Mouse (Mus musculus) cerebellum, adult 11-12 months (tissue): ENCODE data around the gene Gpx6.

Source experiments
- DNase-seq: peaks from one replicate; pipeline ENCODE4 v3.0.0; 2022

The Gpx6 gene

DNA sequence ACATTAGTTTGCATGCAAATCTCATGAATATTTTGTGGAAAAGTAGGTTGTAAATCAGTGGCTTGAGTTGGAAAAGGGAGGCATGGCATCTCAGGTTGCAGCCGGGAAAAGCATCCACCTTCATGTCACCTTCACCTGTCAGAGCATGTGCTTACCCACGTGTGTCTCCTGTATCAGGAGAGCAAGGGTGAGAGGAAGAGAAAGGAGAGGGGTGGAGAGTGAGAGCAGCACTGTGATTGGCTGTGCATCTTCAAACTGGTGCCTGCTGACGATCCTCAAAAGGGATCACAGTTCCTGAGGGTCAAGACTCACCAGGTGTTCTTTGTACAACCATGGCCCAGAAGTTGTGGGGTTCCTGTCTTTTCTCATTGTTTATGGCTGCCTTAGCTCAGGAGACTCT lies at the start of gene Gpx6:
Gpx6 (plus strand) TSS at position 200 of the 400 bp plus-strand sequence.
- DNase-seq: no peak

DNA sequence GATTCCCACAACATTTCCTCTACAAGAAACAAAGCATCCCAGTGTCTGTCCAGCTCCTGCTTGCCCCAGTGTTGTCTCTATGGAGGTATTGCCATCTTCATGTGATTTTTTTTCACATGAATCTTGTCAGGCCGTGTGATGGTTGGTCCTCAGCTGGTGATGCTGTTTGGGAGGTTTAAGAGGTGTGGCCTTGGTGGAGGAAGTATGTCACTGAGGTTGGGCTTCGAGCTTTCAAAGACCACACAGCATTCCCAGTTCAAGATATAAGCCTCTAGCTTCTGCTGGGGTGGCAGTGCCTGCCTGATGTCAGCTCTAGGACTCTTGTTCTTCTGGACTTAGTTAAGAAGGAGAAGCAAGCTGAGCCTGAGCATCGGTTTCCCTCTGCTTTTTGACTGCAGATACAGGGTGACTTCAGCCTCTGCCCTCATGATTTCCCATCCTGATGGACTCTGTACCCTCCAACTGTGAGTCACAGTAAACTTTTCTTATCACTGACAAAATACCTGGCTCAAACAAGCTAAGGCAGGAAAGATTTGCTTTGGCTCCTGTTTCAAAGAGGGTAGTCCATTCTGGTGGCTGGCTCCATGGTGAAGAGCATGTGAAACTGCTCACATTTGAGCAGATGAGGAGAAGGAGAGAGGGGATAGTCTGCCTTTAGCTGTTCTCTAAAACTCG lies 49.0 kb upstream of the Gpx6 start:
- no peak for DNase-seq

DNA sequence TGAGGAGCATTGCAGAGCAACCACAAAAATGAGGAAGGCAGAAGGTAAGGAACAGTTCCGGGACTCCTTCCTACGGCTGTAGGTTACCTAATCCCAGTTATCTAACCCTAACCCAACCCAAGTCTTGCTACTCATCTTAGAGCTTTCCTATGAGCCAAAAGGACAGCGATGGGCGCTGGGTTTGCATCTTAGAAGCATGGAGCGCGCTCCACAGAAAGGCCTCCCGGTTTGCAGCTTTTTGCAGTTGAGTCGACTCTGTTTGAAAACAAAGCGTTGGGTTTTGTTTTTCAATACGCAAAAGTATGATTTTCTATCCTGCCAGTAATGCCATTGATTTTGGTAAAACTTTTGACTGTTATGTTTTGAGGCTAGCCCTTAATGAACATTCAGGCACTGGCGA lies 48.0 kb upstream of the Gpx6 start:
- DNase-seq: no peak

DNA sequence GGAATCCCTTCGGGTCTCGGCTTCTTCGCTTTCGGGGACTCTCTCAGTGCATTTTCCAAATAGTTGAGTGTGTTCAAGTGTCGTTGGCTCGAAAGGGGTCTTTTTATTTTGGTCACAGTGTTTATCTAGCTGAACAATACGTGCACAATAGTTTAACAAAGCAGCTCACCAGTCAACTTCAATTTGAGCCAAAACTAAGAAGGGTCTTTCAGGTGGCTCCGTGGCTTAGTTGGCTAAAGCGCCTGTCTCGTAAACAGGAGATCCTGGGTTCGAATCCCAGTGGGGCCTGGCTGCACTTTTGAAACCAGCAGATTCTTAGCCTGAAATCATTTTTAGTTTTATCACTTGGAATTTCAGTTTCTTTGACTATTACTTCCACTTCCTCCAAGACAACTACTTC lies 47.6 kb upstream of the Gpx6 start:
- DNase-seq: no peak

DNA sequence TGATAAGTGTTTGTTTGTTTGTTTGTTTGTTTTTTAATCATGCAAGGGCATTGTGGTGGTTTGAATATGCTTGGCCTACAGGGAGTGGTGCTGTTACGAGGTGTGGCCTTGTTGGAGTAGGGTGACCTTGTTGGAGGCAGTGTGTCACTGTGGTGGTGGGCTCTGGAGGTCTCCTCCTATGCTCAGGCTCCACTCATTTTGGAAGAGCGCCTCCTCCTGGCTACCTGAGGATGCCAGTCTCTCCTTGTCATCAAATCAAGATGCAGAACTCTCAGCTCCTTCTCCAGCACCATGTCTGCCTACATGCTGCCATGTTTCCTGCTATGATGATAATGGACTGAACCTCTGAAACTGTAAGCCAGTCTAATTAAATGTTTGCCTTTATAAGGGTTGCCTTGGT lies 46.2 kb upstream of the Gpx6 start:
- no peak for DNase-seq

DNA sequence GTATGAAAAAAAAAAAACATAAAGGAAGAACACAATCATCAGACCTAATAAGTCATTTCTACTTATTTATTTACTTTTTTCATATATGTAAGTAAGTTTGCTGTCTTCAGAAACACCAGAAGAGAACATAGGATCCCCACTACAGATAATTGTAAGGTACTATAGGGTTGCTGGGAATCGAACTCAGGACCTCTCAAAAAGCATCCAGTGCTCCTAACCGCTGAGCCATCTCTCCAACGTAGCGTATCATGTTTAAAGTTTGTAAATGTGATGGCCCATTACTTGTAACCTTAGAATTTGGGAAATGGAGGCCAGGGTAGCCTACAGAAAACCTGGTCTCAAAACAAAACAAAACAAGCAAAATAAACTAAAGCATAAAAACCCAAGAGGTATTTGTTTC lies 44.4 kb upstream of the Gpx6 start:
- DNase-seq: no peak

DNA sequence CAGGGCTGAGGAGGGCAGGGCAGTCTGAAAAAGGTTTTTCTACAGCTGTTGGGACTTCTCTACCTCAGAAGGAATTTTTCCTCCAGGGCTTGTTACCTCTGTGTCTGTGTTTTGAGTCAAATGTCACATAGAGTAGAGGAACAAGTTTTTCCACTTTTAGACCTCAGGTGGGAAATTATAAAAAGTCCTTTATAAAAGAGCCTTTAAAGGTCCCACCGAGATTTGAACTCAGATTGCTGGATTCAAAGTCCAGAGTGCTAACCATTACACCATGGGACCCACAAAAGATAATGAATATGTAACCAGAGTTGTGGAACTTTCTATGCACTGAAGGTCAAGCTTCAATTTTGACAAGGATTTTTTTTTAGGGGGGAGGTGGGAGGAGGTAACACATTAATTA lies 43.7 kb upstream of the Gpx6 start:
- DNase-seq: no peak

DNA sequence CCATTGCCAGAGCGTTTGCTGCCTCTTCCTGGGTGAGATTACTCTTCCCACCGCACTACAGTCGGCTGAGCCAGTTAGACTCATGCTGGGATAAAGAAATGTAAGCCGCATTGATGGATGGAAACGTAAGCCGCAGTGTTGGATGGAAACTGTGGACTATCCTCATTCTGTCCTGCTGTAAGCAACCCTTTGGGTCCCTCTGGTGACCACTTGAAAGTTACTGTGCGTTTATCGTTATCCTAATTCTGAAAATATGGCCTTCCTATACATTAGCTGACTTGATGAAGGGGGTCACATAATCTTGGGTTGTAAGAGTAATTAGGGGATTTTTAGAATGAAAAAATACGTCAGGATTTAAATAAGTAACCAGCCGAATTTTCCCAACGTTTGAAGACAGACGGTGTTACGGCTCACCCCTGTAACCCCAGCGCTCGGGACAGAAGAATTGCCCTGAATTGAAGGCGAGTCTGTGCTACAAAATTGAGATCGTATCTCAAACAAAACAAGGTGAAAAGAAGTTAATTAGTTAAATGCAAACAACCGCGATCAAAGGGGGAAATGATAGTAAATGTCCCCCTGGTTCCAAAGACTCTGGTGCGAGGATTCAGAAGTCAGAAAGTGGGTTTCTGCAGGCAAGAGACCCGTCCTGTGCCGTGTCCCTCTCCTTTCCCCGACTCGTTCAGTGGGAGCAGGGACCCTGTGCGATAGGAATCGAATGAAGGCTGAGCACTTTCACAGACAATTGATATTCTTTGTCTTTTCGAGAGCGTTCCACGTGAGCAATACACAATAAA lies 36.7 kb upstream of the Gpx6 start:
- DNase-seq: peak; percentile 32

DNA sequence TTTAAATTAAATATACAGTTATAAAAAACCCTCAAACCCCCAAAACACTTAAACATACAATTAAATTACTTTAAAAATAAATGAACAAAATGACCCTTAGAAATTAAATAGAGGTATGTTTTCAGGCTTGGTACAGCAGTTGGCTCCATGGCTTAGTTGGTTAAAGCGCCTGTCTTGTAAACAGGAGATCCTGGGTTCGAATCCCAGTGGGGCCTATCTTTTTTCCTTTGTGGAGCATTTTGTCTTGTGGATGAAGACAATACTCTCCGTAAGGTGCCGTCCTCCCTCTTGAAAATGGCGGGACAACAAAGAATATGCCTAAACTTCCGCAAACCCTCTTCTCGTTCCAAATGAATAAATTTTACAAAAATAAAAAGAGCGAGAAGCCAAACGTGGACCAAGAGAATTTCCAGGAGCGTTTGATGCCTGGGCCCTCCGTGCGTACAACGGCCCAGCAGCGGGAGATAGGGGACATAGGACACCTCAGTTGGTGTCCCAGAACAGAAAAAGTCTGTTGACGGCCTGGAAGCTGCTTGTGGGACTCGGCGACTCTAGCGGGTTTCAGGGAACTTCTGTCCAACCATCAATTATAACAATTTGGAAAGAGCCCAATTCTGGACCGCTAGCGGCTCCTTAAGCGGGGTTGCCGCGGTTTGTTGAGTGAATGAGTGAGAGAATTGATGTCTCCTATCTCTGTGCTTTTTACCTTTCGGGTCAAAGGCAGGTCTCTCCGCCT lies 35.9 kb upstream of the Gpx6 start:
- DNase-seq: peak; percentile 84

DNA sequence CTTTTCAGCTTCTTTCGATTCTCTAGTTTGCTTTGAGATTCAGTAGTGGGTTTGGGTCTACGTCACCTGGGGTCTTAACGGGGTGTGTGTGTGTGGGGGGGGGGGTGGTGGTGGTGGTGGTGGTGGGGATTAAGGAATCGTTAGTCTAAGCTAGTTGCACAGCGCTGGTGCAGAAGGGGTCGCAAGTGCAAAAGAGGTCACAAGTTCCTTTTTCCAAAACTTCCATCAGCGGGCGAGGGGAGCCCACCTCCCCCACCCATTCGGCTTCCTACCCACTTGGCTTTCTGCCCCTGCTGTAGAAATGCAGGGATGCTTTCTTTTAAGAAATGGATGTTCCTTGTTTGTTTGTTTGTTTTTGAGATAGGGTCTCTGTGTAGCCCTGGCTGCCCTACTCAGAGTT lies 35.4 kb upstream of the Gpx6 start:
- no peak for DNase-seq

DNA sequence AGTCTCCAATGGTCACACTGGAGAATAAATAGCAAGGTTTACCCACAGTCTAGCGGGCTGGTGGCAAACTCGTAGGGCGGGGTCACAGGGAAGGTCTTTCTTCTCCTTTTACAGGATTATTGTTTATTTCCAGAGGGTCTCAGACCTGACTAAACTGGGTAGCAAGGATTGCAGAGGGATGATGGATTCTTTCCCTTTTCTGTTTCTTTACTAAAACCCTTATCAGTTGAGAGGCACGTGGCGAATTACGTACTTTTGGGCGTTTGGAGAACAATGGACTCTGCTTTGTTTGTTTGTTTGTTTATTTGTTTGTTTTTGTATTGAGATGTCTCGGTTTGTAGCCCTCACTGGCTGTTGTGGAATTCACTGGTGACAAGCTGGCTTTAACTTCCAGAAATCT lies 32.8 kb upstream of the Gpx6 start:
- no peak for DNase-seq

DNA sequence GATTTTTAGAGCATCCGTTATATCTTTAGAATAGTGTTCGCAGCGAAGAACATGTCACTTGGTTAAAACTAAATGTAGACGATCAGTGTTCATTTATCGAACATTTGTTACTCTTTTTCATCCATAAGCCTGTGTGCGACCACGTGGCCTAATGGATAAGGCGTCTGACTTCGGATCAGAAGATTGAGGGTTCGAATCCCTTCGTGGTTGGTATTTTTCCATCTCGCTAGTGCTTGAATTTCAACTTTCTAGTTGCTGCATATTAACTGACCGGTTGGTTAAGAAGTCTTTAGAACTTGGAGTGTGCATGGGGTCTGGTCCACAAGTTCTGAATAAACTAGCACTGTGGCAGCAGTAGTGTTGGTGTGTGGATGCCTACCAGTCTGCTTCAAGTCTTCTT lies 32.4 kb upstream of the Gpx6 start:
- DNase-seq: peak; percentile 75

DNA sequence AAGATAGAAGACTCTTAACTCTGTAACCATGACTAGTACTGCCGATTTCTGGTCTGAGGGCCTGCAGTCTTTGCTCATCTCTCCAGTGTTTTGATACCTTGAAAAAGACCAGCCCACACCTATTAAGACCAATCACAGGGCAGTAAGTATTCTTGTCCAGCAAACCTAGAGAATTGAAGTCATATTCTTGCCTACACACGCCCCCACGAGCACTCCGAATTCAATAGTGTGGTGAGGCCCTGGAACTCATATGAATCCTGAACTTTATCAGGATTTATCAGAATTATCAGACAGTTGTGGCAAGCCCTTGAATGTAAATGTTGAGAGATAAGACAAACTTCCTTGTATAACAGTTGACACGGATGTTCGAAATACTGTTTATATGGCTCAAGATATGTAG lies 19.3 kb upstream of the Gpx6 start, which contains the start of gene Gpx5:
Gpx5 (minus strand) TSS at position 101 of the 400 bp plus-strand sequence.
- no peak for DNase-seq

DNA sequence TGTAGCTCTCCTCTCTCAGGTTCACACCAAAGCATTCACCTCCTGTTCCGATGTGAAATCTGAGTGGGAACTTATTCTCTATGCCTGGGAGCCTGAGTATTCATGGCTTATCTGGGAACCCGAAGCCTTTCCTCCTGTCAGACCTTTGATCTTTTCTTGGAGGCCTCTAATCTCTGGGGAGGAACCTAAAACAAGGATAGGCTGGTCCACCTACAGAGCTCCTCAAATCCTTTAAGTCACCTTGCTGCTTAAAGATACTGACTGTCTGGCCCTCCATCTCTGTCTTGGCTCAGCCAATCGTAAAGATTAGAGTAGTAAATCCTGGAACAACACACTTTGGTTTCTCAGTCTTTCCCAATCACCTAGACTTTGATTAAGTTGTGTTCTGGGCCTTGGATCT lies 13.4 kb upstream of the Gpx6 start:
- DNase-seq: no peak

DNA sequence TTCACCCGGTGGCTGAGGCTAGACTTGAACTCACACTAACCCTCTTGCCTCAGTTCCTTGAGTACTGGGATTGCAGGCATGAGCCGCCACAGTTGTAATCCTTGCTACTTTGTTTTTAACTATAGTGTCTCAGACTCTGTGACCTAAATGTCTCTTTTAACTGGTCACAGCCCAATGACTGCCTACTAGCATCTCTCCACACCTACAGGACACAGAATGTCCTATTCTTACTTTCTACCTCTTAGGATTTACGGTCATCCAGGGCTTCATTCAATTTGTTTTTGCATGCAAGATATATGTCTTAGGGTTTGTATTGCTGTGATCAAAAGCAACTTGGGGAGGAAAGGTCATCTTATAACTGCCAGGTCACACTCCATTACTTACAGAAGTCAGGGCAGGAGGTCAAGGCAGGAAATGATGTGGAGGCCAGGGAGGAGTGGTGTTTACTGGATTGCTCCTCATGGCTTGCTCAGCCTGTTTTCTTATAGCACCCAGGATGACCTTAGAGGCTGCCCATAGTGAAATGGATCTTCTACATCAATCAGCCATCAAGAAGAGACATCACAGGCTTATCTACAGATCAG lies 7.3 kb upstream of the Gpx6 start:
- DNase-seq: no peak

DNA sequence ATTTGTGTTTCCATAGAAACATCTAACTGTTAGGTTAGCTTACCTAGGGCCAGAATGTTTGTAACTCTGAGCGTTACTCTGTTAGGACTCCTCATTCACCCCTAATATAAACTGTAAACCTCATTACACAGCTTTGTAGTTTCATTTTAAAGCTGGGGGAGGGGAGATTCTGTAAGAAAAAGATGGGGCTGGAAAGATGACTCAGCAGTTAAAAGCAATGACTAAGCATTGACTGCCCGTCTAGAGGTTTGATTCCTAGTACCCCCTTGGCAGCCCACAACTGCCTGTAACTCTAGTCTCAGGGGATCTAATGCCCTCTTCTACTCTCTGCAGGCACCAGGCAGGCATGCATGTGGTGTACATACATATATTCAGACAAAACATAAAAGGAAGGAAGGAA lies 2.1 kb upstream of the Gpx6 start:
- DNase-seq: no peak

DNA sequence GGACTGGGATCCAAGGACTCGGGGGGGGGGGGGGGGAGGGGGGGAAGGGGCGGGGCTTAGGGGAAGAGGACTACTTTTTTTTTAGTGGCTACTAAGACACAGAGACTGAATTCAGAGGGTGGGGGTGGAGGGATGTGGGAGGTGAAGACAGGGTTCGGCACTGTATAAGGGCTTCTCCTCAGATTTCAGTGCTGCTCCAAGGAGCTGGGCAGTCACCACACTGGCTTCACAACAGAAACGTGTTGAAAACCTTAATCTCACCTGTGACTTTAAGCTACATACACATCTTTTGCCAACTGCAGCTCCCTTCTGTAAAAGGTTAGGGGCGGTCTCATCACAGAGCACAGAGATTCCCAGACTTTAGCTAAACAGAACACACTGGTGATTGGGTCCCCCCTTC lies 929 bp downstream of the Gpx6 start:
- no peak for DNase-seq

DNA sequence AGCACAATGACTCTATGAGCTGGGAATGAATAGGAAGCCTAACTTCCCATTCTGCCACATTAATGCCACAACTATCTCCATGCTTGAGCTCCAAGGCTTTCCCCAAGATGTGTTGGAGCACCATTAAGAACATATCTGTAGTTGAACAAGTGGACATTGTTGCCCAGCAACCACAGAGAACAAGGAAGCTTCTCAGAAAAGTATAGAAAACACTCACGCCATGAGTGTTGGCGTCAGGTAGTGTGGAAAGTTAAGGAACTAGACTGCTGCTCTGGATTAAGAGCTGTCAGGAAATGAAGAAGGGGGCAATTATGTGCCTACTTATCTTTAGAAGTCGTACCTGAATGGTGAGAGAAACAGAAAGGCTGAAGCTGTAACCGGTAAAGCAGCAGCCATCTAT lies 2.0 kb downstream of the Gpx6 start:
- no peak for DNase-seq

DNA sequence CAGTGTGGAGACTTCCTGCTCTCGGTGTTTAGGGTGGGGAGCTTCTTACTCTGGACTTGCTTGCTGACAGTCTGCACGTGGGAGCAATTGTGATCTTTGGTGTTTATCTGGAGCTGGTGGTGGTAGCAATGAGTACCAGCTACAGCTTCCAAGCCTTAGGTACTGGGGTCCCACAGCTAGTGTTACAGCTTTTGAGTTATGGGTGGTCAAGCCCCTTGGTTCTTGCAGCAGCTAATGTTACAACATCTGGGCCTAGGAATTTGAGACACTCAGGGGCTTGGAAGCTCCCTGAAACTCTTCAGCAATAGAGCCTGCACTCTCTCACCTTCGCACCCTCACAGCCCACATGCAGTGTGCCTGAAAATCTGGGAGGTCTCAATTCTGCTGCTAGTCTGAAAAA lies 8.3 kb downstream of the Gpx6 start:
- DNase-seq: no peak

DNA sequence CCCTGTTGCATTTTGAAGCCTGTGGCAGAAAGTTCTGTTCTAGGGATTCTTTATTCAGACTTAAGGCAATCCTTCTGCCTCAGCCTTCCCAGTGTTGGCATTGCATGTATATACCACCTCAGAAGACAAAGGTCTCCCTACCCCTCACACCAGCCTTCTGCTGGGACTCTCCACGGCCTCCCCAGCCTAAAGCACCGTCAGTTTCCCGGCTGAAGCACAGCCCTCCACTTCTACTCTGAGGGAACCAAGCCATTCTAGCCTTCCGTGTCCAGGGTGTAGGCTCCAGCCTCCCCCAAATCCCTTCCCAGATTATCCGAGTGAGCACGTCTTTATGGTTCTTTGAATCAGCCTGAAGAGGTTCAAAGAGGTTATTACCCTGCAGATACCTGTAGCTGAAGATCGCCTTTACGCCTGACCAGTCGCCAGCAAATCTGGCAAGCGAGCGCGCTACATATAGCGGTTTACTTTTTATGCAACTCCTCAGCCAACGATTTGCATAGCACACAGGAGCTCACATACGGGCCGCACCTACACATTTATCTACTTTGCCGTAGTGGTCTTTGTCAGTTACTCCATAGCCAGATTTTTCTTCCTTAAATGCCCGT lies 10.1 kb downstream of the Gpx6 start:
- peak; percentile 15 for DNase-seq

DNA sequence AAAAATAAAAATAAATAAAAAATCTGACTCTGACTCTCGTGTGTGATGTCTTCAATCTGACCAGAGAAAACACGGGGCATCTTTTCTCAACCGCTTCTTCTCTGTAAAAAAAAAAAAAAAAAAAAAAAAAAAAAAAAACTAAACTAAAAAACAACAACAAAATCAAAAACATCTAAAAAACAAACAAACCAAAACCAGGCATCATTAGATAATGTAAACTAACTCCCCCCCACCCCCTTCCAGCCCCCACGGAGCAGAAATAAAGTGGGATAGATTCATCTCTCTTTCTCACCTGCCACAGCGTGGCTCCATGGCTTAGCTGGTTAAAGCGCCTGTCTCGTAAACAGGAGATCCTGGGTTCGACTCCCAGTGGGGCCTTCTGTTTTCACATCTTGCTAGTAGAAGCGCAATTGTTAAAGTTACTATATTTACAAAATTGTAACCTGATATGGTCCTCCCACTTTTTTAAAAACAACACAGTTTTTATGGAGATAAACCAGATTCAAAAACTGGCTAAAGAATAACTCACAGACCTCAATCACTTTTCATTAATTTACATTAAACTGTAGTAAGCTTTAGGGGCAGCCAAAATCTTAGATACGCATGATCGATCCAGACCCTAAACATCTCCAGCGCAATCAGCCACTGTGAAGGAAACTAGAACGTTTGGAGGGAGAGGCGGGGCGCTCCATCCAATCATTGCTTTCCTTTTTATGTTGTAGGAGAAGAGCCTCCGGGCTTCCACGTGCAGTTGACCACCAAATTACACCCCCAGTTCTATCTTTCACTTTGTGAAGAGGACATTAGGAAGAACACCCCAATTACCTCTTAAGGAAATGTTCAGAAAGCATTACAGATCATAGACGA lies 10.8 kb downstream of the Gpx6 start:
- peak; percentile 59 for DNase-seq

DNA sequence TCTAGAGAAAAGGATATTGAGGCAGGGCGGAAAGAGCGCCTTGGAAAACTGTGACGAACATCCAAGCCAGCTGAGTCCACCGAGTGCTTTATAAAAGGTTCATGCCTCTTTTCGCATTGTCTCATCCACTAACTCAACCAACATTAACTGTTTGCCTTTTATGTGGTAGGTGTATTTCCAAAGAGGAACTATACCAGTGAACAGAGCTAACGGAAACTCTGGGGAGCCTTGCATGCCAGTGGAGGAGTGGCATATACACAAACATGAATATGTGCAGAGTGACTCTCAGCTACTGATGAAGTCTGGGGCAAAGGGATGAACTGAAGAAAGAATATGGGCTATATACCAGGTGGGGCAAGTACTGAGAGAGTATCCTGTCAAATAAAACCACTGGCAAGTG lies 11.5 kb downstream of the Gpx6 start:
- DNase-seq: no peak
